Mouse (Mus musculus) liver, embryonic 14.5 days (tissue): ENCODE data around the gene Clp1. TPM values are rescaled to one million over a fixed set of nuclear protein-coding genes. Genes with fewer than 3 reads are reported as not detected.
A peak's percentile ranks its signal among the peaks of the same experiment; 100 is the strongest.

Experiments
- ATAC-seq: fragments of 200-750 bp; cut with Nextera tagmentation; 2 replicates; pipeline ENCODE4 v1.8.0; 2017; ENCODE audit warnings: moderate number of reproducible peaks, mild to moderate bottlenecking, moderate library complexity; ENCODE audit not compliant: insufficient read depth
- DNase-seq, 3 experiments: peaks; one replicate each; pipeline ENCODE4 v3.0.0-alpha.2; 2012 to 2013; ENCODE audit warnings: low read depth in 3 of 3, low spot score in 3 of 3
- H3K27ac ChIP-seq: fragments of 300-500 bp; sonication (generic); 2 replicates; pipeline ENCODE4 v1.5.1; 2014; ENCODE audit warnings: moderate library complexity, mild to moderate bottlenecking, control low read depth, inconsistent platforms
- H3K27me3 ChIP-seq: fragments of 300-500 bp; sonication (generic); 2 replicates; pipeline ENCODE4 v1.6.1; 2014; ENCODE audit warnings: mild to moderate bottlenecking, low read length, moderate library complexity; ENCODE audit not compliant: control insufficient read depth, insufficient read depth
- H3K36me3 ChIP-seq: fragments of 300-500 bp; sonication (generic); replicated peaks from 2 replicates; pipeline ENCODE4 v1.6.1; 2014; ENCODE audit warnings: low read depth; ENCODE audit not compliant: control insufficient read depth, insufficient read depth
- H3K4me1 ChIP-seq, 2 experiments: fragments of 200-500 bp in 1 of 2; fragments of 300-500 bp in 1 of 2; sonication (generic) in 1 of 2; replicated peaks; 2 replicates each; pipeline ENCODE4 v1.6.1; 2012 to 2014; ENCODE audit warnings: antibody characterized with exemption in 1 of 2, inconsistent platforms in 1 of 2, low read length in 1 of 2; ENCODE audit not compliant: control insufficient read depth in 2 of 2, insufficient read depth in 2 of 2
- H3K4me2 ChIP-seq: fragments of 300-500 bp; sonication (generic); 2 replicates; pipeline ENCODE4 v1.6.1; 2014; ENCODE audit warnings: low read depth, mild to moderate bottlenecking, control low read depth, moderate library complexity
- H3K4me3 ChIP-seq, 2 experiments: fragments of 200-500 bp in 1 of 2; fragments of 300-500 bp in 1 of 2; sonication (generic) in 1 of 2; 2 replicates each; pipeline ENCODE4 v1.5.1; 2012 to 2014; ENCODE audit warnings: low read depth in 2 of 2, low read length in 2 of 2, mild to moderate bottlenecking in 2 of 2, control low read depth in 1 of 2, inconsistent platforms in 1 of 2, moderate library complexity in 1 of 2; ENCODE audit not compliant: insufficient read depth in 1 of 2
- H3K9ac ChIP-seq: fragments of 300-500 bp; sonication (generic); replicated peaks from 2 replicates; pipeline ENCODE4 v1.6.1; 2014; ENCODE audit warnings: mild to moderate bottlenecking, control low read depth, moderate library complexity
- H3K9me3 ChIP-seq: fragments of 300-500 bp; sonication (generic); 2 replicates; pipeline ENCODE4 v1.6.1; 2016; ENCODE audit warnings: low read length, mixed read lengths; ENCODE audit not compliant: control insufficient read depth
- CTCF ChIP-seq: IDR thresholded peaks from 2 replicates; pipeline ENCODE4 v1.5.1; 2016; ENCODE audit warnings: antibody characterized with exemption, low read depth, control low read depth
- EP300 ChIP-seq: IDR thresholded peaks from 2 replicates; pipeline ENCODE4 v1.6.1; 2016; ENCODE audit warnings: antibody characterized with exemption, low read depth
- WGBS: fragments of 180-500 bp; shearing (Covaris S2); extraction: QIAGEN DNeasy Blood & Tissue Kit; methylation state at CpG from one replicate; pipeline ENCODE4 v1.1.7; 2014; ENCODE audit not compliant: insufficient replicate concordance; 5-methylcytosine and 5-hydroxymethylcytosine counted together
- polyA plus RNA-seq, 2 experiments: library from polyadenylated mRNA; depleted of rRNA in 1 of 2; stranded (reverse) in 1 of 2; unstranded in 1 of 2; fragments of >200 nt; fragmentation: Nextera tagmentation in 1 of 2; extraction: Ambion mirVana in 1 of 2; gene quantifications; 2 replicates each; pipeline versions ENCODE4 v1.2.1 to v1.2.3; 2012 to 2014

Clp1 gene
- polyA plus RNA-seq, 2 experiments, result 27.5 to 50.9 TPM

- no peak for ATAC-seq
- no peak overlapping the region for H3K4me2 ChIP-seq
- no peaks in the 10 kb centered on the region for H3K27me3 ChIP-seq
- no peak for TF ChIP-seq EP300
- no peak for TF ChIP-seq CTCF
- DNase-seq, result no peak
- H3K4me1 ChIP-seq, result peaks cover 5 to 6% of the 10 kb centered on the region in 2 experiments
- no peak overlapping the region for H3K9ac ChIP-seq
- H3K27ac ChIP-seq, result no peak overlapping the region; the same call in 1 of the 2 replicates
- WGBS, result 78% methylated on average over 5 of the region's 5 CpGs
- no peaks in the 10 kb centered on the region for H3K9me3 ChIP-seq
- no peak overlapping the region for H3K4me3 ChIP-seq
- peaks cover 51% of the 10 kb centered on the region for H3K36me3 ChIP-seq
These were observed 22.8 kb downstream of the Clp1 start for GRCm38 (mm10) chr2:84704329-84704728.

DNA sequence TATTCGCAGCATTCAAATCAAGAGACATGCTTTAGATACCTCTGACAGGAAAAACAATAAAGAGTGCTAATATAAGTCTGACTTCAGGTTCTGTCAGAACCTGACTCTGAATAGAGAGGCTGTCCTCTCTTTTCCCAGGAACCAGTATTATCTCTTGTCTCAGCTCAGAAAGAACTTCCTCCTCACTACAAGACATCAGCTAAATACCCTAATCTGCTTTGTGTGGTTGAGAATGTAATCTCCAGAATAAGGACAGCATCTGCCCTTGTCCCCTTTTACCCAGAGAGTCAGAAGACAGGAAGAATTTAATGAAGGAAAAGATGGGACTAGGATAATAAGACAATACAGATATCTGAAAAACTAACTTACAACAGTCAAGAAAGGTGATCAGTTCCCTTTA is 23.7 kb downstream of the Clp1 start:
- H3K4me1 ChIP-seq, result peaks cover 5 to 6% of the 10 kb centered on the region in 2 experiments
- no peak for ATAC-seq
- no peak for TF ChIP-seq CTCF
- TF ChIP-seq EP300, result no peak
- no peak overlapping the region for H3K27ac ChIP-seq
- H3K27me3 ChIP-seq, result no peaks in the 10 kb centered on the region
- H3K9ac ChIP-seq, result no peak overlapping the region
- H3K4me3 ChIP-seq, result no peak overlapping the region
- DNase-seq, result no peak
- 59% methylated on average over 1 of the region's 1 CpGs for WGBS
- H3K9me3 ChIP-seq, result no peaks in the 10 kb centered on the region
- H3K4me2 ChIP-seq, result no peak overlapping the region
- H3K36me3 ChIP-seq, result peaks cover 51% of the 10 kb centered on the region

DNA sequence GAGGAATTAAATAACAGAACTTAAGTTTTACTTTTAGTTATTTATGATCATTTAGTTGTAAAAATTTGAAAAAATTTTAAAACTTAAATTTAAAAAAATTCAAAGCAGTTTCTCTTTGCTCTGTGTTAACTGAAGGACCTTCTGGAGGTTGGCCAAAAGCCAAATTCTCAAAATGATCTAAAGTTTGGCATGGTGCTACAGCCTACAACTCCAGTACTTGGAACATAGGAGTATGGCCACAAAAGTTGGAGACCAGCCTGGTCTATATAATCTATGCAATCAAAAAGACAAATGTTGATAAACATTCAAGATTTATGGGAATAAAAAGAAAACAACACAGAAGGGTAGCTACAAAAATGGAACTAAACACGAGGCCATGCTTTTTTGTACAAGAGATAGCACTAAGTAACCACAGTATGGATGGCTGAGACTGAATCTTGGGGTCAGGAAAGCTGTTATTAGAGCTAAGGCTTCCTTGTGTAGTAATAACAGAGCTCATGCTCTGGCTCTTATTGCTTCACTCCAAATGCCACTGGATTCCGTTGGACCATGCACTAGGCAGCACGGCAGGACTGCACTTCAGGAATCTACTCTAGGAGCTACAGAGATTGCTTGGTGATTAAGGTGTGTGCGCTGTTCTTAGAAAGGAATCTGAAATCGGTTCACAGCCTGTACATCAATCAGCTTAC is 32.0 kb downstream of the Clp1 start:
- 88% methylated on average over 5 of the region's 5 CpGs for WGBS
- no peak for DNase-seq
- Histone ChIP-seq H3K9ac (no peak overlapping the region), H3K4me2 (no peak overlapping the region), H3K4me3 (no peak overlapping the region), H3K27me3 (no peaks in the 10 kb centered on the region), H3K27ac (no peak overlapping the region), H3K9me3 (no peaks in the 10 kb centered on the region), H3K36me3 (peaks cover 83% of the 10 kb centered on the region), H3K4me1 (no peaks in the 10 kb centered on the region)
- TF ChIP-seq EP300 (no peak), CTCF (no peak)
- ATAC-seq, result no peak

DNA sequence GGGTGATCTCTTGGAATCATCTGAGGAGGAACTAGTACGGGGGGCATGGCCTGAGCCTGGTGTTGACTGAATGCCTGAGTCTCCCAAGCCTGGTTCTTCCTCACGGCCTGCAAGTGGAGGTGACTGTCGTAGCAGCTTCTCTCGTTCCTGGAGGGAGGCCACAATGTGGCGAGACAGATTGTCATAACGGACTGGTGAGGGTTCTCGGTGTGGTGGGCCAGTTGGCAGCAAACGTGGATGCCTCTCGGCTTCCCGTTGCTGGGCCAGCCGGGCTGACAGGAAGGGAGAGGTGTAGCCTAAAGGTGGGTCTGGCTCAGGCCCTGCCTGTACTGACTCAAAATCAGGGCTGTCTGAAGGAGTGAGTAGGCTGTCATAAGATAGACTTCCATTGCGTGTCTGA is 37.1 kb downstream of the Clp1 start:
- Histone ChIP-seq H3K4me2 (no peak overlapping the region), H3K27me3 (no peaks in the 10 kb centered on the region), H3K4me1 (peaks cover 0 to 7% of the 10 kb centered on the region in 2 experiments; a peak in 3 of 4 replicates), H3K4me3 (no peak overlapping the region), H3K36me3 (peaks cover 91% of the 10 kb centered on the region), H3K9me3 (no peaks in the 10 kb centered on the region), H3K9ac (no peak overlapping the region), H3K27ac (no peak overlapping the region)
- TF ChIP-seq EP300, result no peak
- TF ChIP-seq CTCF, result no peak
- ATAC-seq (no peak), DNase-seq (no peak)
- WGBS, result 84% methylated on average over 12 of the region's 12 CpGs

- ATAC-seq, result no peak
- TF ChIP-seq CTCF, result no peak
- TF ChIP-seq EP300, result peak; percentile 37; the same call in 1 of the 2 replicates
- 62% methylated on average over 2 of the region's 2 CpGs for WGBS
These were observed 38.9 kb downstream of the Clp1 start for GRCm38 (mm10) chr2:84688080-84688844.

More at GRCm38 (mm10) chr2:84688080-84688844, 38.9 kb downstream of the Clp1 start:
- Histone ChIP-seq H3K4me2 (no peak overlapping the region), H3K4me3 (no peak overlapping the region), H3K27me3 (no peaks in the 10 kb centered on the region), H3K4me1 (peaks cover 6 to 11% of the 10 kb centered on the region in 2 experiments), H3K36me3 (peaks cover 84% of the 10 kb centered on the region), H3K9ac (no peak overlapping the region), H3K27ac (no peak overlapping the region; the same call in 1 of the 2 replicates), H3K9me3 (no peaks in the 10 kb centered on the region)
- DNase-seq, result no peak
